Mouse (Mus musculus) thymus, postnatal 36 days (tissue): ENCODE results near the gene Bicc1.

Experiments
- DNase-seq, 2 experiments: peaks; one replicate each; pipeline ENCODE4 v3.0.0; 2022; ENCODE audit warnings: mixed read lengths in 2 of 2

Gene Bicc1

DNA sequence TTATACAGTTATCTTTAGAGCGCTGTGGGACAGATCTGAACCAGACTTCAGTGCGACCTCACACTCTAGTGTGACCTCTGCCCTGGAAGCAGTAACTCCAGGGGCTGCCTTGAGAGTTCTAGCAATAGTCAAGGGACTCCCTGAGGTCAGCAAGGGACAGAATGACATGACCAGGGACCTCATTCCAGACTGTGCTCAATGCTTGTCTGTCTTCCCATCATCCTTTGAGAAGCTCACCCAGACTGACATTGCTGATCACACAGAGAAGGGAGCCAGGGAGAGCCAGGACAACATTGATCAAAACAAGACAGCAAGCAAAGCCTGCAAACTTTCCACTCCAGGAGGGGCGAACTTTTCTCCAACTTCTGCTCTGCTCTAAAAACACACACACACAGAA is 38.7 kb downstream of the Bicc1 start:
- DNase-seq = no peak

DNA sequence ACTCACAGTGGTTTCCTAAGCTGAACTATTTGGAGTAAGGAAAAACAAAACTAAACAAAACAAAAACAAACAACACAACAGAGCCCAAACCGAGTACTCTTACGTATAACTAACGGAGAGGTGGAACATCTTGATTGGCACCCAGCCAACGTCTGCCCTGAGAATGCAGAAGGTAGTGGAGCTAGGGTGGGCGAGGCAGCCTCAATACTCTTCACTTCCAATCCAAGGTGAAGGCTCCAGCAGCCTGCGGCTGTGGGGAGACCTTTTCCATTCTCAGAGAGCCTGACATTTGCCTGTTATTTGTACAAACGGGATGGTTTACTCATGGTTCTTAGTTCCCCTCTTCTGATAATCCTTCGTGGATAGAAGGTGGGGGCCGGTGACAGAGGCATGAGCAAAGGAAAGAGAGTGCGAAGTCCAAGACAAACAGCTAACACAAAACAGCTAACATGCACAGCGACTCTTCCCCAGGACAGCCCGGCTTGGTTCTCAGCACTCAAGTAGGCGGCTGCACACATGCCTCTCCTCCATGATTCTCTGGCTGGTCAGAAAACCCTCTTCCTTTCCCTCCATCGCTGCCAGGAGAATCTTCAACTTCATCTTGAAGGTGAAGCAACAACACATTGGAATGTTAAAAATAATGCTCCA is 39.3 kb downstream of the Bicc1 start:
- DNase-seq = no peak

DNA sequence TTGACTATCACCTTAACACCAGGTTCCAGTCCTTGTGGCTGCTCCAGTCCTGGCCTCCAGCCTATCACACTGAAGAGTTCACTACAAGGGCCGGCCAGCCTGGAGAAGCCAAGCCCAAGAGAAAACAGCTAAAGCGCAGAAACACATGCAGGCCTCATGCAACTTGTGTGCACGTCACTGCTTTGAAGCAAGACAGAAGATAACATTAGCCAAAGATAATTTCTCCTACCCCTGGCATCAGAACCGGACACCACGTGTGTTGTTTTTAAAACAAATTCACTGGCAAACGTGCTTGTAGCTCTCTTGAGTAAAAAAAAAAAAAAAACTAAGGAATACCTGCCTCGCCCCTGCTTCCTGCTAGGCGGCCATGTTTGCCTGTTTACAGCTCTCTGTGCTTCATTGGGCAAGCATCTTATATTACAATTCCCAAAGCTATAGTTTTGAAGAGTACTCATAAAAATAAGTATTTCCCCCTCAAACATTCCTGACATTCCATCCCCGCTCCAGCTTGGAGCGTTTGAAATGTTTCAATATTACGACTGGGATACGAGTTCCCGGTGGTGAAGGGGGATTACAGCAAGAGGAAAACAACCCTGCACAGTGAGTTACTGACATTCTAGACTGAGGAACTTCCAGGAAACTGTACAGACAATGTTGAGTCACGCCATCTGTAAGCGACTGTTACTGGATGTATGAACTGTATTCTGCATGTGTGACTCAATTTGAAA is 40.2 kb downstream of the Bicc1 start:
- DNase-seq = no peak

DNA sequence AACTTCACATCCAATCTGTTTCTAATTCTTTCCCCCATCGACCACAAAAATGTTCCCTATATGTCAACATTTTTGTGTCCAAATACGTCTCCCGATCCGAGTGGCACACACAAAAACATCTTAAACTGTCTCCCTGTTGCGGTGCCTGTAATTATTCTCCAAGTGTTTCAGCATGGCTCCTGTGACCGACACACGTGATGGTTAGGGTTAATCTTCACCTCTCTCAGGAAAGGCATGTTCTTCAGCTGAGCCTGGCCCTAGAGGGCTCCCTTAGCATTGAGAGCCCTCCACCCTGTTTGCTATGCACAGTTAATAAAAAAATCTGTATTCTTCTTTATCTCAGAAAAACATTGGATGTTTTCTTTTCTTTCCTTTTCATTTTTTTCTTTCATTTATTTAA is 41.7 kb downstream of the Bicc1 start:
- no peak for DNase-seq

DNA sequence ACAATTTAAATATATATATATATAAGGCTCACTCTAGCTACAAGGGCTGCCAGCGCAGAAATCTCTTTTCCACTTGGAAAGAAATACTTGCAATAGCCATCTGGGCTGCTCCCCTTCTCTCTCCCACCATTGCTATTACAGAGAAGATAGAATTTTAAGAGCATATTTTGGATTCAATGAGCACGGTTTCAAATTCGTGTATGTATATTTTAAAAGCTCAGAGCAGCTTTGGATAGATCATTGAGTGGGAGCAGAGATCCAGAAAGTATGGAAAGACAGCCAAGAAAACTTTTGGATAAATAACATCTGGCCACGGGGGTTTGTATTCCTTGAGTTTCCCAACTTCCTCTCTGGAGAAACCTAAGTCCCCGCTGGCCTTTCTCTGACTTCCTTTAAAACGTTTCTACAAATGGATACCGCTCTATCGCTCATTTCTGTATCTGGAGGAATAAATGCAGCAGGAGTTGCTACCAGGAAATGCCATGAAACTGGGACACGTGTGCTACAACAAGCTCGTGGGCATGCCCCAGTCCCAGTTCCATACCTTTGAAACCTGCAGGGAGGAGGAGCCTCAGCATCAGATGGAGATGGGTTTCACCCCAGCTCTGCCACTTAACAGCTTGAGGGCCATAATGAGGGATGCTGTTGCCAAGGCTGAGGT is 45.1 kb downstream of the Bicc1 start:
- no peak for DNase-seq

DNA sequence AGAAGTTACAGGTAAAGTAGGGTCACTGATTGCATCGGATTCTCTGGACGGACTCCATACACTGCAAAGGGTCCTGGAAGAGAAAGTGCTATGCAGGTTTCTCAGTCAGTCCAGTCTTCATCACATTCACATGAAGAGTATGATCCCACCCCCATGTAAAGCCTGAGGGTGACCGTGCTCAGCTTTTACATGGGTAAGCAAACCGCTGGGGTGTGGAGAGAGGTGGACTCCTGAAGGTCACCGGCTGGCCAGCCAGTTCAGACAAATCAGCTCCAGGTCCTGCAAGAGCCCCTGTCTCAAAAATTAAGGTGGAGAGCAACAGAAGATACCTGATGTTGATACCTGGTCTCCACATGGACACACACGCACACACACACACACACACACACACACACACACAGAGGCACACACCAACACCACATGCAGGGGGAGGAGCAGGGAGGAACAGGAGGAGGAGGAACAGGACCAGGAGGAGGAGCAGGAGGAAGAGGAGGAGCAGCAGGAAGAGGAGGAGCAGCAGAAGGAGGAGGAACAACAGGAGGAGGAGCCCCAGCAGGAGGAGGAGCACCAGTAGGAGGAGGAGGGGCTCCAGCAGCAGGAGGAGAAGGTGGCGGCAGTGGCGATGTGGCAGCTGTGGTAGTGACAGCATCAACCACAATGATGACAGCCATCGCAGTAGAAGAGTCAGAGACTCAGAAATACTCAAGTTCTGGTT is 52.9 kb downstream of the Bicc1 start:
- DNase-seq = no peak

DNA sequence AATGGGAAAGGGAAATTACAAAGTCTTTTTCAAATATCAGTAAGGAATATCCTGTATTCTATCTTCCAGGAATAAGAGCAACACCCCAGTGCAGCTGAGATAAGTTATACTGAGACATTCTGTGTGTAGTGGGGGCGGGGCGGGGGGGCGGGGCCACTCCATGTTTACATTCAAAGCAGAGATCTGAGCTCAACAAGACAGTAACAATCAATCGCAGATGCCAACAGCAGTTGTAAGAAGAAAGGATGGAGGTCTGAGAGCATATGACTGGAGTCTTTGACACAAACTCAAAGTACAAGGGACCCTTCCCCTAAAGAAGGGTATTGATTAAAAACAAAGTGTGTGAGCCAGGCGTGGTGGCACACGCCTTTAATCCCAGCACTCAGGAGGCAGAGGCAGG is 54.7 kb downstream of the Bicc1 start:
- DNase-seq = no peak

DNA sequence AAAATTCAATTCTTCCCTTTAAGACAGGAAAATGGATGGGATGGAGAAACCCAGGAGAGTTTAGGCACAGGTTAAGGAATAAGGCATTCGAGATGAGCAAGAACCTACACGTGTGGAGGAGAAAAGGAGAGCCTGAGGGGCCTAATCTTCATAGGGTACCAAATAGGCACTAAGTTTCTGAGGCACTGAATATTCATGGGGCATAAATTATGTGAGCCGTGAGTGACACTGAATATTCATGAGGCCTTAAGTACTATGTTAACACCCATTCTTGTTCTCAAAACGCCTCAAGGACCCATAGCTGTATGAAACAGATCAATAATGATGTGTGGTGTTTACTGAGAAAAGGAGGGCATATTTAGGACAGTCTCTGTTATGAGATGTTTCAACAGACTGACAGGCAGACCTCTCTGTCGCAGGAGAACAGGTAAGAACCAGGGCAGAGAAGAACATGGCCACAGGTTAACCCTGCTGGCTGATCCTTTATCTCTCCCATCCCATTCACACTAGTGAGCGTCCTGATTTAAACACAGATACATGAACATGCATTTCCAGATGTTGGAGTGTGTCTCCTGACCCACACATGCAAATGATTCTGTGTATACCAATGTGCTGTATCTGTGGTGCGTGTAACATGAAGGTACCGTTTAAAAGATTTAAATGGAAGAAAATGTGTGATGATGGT is 58.5 kb downstream of the Bicc1 start:
- DNase-seq = no peak

DNA sequence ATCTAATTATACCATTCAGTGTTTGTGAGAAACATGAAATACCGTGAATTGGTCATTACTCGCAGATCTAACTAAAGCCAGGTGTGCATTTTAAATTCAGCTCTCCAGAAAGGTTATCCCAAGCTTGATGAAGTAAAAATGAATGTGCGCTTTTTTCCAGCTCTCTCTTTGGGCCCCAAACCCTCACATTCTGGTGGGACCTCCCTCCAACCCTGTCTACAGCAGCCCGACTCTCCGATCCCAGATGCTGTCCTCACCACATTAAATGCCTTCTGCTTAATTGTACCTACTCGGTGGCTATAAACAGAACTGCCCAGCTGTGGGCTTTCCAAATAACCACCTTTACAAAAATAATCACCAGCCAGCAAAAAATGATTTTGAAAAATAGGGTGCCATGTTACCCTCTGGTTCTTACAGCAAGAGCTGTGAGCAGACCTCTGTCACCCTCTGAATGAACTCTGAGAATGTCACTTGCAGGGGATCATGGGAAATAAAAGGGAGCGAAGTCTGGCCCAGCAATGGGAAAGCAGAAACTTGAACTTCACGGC is 64.7 kb downstream of the Bicc1 start:
- no peak for DNase-seq

DNA sequence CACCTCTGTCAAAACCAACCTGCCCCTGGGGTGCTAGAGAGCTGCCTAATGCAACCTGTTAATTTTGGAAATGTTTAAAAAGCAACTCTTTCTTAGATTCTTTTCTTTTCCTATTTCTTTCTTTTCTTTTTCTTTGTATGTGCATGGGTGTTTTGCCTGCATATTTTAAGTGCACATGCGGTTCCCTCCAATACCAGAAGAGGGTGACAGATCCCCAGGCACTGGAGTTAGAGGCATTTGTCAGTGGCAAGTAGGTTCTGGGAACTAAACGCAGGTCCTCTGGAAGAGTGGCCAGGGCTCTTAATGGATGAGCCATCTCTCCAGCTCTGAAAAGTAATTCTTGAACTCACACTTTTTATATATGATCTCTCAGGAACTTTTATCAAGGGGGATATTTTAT is 66.2 kb downstream of the Bicc1 start:
- no peak for DNase-seq

DNA sequence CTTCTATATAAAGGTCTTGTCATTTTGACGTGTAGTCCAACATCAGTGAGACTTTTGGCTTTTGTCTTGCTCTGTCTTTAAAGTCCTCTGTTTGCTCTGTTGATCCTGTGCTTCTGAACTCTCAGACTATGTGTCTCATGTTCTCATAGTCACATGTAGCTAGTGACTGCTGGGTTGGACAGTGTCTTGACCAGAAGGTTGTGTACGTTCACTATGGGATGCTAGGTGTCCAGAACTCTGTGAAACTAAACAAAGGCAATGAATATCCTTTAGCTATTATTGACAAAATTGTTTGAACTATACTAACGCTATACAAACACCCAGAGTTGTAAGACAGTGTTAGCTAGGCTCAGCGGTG is 72.2 kb downstream of the Bicc1 start:
- no peak for DNase-seq

DNA sequence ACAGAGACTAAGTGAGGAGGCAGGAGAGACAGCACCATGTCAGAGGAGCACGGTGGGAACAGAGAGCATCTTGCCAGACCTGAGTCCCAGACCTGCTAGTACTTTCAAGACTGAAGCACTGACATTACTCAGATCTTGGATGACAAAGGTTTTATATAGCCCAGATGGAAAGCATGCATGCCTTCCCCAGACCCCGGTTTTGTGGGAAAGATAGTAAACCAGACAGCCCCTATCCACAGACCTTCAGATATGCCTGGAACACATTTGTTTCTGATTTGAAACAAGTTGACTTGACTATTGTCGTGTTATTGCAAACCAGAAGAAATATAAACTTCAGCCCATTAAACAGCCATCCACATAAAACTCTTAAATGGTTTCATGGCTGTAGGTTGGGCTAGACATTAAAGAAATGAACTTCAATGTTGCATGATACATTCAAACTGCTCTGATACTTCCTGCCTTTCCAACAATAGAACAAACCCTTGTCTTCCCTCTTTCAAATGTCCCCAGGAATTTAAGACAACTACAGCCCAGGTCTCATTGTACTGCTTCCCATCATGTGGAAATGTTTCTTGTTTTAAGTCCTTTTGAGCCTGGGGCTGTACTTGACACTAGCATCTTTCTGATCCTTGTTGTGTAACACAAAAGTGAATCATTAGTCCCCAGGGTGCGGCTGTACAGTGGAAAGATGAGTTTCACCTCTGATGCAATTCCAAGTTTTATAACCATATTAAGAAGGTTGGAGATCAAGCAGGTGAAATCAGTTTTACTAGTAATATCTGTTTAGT is 72.7 kb downstream of the Bicc1 start:
- no peak for DNase-seq

DNA sequence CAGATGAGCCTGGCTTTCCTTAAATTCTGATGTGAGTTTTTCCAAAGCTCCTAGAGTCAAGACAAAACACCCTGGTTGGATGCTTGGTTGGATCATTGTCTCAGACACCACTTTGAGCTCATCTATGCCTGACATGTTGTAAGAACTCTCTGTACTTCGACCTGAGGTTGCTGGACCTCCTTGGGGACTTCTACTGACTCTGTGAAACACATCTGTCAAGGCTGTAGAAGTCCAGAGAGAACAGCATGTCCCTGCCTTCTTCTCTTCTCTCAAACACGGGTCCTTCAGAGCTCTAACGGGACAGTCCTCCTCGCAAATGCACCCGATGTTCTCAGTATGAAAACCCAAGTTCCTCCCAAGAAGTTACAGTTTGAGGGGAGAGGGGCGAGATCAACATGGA is 76.5 kb downstream of the Bicc1 start:
- DNase-seq = no peak

DNA sequence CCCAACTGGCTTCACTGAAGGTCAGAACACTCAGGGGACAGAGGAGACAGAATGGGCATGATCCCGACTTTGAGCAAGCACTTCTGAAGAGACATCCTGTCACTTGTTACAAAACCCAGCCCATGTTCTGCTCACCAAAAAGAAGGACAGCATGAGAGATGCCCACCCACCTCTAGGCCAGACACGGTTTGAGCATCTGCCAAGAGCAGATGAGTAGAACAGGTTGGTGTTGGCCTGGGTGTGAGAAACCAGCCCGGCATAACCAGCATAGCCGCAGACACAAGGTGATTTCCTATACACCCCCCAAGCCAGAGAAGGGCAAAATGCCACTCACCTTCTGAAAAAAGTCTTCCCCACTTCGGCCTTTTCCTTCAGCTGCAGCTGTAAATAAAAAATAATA is 80.6 kb downstream of the Bicc1 start:
- no peak for DNase-seq

DNA sequence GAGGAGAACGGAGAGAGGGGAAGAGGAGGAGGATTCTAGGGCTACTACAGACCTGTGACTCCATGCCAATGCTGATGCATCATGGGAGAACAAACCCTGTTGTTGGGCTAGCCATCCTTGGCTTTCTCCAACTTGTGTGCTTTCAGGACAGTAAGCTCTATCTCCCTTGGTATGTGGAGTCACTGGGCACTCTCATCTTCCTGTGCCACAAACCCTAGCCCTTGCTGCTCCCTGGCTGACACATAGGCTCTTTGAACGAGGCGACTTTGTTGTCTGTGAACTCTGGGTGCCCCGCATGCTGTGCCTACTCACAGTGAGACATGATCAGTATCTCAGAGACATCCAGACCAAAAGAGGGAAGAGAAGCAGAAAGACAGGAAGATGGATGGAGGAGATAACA is 94.5 kb downstream of the Bicc1 start:
- no peak for DNase-seq

DNA sequence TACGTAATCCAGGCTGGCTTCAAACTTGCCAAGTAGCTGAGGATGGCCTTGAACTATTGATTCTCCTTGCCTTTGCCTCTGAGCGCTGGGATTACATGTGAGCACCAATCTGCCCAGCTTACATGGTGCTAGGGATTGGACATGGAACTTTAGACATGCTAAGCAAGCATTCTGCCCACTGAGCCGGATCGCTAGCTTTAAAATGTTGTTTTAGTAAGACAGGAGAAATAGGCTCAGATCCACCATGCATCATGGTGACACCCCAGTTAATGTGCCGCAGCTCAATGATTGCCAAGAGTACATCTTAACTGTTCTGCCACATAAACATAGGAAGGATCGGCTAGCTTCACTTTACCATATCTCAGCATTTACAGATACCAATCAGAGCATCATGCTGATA is 94.9 kb downstream of the Bicc1 start:
- DNase-seq = no peak

DNA sequence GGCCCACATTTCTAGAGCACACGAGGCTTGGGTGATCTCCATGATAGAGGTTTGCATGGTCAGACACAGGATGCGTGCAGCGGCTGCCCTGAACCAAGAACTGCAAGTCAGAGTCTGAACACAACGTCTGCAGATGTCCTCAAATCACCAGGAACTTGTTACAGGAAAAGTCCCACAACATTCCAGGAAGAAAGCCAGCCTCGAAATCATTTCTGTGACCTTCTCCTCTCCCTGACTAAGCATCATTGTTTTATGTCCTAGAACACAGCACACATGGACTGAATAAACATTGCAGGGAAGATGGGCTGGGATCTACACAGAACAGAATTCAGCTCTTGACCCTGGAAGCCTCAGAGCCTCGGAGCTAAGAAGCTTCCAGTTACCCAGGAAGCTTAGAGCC is 97.3 kb downstream of the Bicc1 start:
- DNase-seq = no peak

DNA sequence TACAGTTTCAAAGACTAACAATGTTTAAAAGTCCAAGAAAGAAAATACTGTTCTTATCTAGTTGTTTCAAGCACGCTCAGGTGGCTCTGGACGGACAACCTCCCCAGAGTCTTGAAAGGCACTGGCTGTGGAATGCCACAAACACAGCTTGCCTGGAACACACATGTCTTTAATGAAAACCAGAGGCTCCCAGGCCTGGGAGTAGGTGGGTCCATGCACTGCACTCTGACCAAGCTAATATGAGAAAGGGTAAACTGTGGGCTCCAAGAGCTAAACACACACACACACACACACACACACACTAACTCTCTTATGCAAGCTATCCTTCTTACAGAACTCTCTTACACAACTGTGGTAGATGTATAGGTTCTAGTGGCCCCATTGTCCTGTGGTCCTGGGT is 99.2 kb downstream of the Bicc1 start:
- DNase-seq = no peak

DNA sequence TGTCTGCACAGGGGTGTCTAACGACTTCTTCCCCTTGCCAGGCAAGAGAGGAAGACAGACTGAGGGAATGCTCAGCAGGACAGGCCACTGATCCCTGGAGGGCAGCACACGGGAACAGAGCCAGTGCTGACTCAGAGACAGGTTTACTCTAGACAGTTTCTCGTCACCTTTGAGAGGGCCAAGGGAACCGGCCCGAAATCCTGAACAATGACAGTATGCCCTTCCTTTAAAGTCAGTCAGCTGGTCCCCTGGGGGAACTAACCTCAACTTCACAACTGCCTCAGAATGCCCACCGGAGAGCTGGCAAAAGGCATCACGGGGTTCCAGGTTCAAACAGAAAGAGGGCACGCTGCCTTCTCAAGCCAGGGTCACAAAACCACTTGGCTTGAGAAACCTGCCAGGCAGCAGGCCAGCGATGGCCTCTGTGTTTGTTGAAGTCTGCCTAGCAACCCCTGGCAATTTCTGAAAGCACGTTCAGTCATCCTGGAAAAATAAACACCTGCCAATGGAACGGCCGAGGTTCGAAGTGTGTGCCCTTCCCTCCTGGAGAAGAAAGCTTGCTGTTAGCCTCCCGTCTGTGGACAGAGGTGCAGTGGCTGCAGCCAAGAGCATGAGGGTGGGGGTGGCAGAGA is 100.8 kb downstream of the Bicc1 start:
- no peak for DNase-seq

DNA sequence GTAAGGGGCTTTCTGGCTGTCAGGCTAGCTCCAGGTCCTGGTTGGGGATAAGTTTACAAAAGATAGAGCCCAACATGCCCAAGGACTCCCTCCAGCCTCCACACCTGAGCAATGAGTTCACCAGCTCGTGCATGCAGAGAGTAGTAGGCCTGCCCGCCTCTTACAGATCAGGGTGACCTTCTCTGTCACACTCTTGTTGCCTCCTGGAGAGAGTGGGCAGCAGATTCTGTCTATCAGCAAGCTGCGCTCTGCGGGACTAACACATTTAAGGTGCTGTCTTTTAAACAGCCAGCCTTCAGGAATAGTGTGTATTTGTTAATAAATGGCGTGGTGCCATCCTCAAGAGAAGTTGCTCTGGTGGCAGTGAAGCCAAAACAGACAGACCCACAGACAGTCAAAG is 101.4 kb downstream of the Bicc1 start:
- DNase-seq = no peak

DNA sequence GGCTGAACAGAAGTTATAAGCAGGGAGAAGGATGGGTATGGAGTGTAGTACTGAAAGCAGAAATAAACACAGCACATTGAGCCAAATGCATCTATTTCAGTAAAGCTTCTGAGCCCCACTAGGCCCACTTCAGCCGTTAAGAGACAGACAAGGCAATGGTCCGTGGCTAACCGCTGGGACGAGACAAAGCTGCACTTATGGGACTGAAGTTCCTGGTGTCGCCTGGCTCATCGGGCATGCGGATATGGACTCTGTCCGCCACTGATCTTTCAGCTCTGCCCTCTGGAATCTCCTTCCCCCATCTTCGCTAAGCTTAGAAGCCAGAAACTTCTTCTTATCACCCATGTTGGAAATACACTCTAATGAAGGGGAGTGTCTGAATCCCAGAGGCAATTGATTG is 106.8 kb downstream of the Bicc1 start:
- no peak for DNase-seq

DNA sequence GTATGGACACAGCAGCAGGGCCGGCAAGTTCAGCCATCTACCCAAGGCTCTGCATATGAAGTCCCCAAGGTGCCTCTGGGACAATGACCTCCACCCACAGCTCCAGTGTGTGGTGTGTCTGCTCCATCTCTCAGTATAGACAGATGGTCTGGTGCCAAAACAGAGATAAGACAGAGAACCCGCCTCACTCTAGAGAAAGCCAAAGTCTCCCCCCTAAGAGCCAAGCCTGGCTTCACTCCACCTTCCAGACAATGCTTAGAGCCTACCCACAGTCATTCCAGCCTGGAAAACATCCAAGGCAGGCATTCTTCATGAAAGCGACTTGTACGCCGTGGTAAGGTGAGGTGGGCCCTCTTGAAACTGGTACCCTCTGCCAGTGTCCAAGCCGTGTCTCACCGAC is 107.3 kb downstream of the Bicc1 start:
- DNase-seq = no peak
